Mouse (Mus musculus) testis, adult 2 months (tissue): ENCODE results near the gene Hydin.

Source experiments
- CTCF ChIP-seq: fragments of 200-500 bp; IDR thresholded peaks from 2 replicates; pipeline ENCODE4 v1.5.1; 2012; ENCODE audit warnings: low read depth, mild to moderate bottlenecking, inconsistent platforms, low read length, moderate library complexity; ENCODE audit not compliant: control insufficient read depth, insufficient read depth, insufficient replicate concordance
- POLR2A ChIP-seq: fragments of 200-500 bp; IDR thresholded peaks from 2 replicates; pipeline ENCODE4 v1.6.1; 2012; ENCODE audit warnings: low read depth, mild to moderate bottlenecking, inconsistent platforms, low read length, moderate library complexity; ENCODE audit not compliant: control insufficient read depth

DNA sequence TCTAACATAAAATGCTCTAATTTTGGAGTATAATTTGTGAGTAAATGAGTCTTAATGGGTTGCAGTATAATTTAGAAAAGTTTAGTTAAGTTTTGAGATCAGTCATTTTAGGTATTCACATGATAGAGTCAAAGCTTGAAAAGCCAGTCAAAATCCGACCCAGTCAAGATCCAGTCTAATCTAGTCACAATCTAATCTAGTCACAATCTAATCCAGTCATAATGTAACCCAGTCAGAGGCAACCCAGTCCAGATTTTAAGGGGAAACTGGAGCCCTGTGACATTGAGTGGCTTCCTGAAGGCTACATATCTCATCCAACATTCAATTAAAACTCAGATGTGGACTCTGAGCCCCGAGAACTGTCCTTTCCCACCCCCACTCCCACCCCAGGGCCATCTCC lies 72.7 kb downstream of the Hydin start:
- TF ChIP-seq POLR2A (no peak), CTCF (no peak)
